Mouse (Mus musculus): ENCODE data around the gene Uimc1. TPM values are rescaled to one million over a fixed set of nuclear protein-coding genes. Genes with fewer than 3 reads are reported as not detected.

Uimc1 gene
- total RNA-seq, 2 experiments from 2014 or later, result 16.7 to 17.0 TPM

DNA sequence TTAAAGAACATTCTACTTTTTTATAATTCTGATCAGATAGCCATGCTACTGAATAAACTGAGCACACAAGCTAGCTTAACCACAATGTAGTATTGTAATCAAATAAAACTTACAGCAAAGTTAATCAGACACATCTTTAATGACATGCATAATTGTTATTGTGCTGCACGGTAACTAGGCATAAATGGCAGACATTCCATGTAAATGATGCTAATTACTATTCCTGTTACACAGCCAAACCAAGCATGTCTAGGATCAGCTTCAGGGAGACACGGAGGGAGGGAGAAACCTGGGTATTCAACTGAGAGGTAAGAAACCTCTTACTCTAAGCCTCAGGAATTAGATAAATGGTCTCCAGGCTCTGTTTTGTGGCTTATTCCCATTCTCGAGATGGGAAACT lies 52.4 kb downstream of the Uimc1 start:
- DNase-seq, result no peak

DNA sequence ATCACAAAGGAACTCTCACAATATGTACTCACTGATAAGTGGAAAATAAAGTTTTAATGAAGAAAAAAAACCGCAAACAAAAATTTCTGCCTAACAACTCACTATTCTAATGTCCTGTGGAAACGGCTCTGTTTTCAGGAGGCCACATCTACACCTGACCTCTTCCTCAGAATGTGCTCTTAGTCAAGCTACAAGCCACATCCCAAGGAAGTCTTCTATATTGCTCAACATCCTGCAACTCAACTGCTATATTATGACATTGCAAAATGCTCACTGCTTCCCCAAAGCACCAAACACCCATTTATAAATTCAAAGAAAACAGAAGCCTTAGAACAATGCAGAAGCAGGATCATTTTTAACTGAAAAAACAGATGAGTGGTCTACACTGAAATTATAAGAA lies 60.1 kb downstream of the Uimc1 start:
- no peak for DNase-seq

DNA sequence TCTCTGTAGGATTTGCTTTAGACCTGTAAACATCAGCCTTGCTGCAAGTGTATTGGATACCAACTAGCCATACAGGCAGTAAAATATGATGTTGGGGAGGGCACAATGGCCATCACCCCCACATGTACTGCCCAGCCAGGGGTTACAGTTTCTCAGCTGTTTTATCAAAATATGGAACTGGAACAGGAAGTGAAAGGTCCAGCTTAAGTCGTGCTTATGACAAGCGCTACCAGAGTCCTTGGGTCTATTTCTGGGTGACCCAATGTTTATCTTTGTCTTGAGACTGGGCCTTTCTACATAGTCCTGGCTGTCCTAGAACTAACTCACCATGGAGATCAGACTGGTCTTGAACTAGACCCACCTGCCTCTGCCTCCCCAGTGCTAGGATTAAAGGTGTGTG lies 75.9 kb downstream of the Uimc1 start:
- no peak for DNase-seq

DNA sequence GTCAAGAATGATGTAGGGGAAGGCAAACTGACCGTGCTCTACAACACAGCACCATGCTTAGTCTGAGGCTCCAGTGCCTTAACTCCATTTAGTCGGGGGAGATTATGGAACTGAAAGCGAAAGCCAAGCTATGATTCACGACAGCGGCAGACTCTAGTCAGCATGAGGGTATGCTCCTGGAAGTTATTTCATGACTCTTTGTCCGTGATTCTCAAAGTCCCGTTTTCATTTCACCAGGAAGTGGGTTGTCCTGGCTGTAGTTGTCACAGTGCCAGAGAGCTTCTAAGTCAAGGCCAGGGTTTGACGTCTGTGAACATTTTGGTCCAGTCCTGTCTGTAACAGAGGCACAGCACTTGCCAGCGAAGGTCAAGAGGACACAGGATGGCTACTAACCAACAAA lies 77.4 kb downstream of the Uimc1 start:
- DNase-seq, result peak; percentile 35 to 55

DNA sequence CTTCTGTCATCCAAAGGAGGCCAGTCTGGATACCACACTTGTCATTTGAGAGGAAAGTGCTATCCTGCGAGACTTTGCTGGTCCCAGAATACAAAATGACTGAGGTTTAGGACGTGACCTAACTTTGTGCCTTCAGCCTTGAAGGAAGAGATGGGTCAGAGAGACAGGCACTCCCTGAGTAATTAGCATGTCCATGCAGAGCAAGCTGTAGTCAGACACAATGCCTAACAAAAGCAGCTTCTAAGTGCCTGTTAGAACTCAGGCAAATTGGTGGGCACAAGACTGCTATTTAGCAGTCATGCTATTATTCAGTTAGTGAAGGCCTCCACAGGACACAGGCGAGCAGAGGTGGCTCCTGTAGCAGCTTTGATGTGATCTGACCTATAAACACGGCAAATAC lies 77.8 kb downstream of the Uimc1 start:
- DNase-seq, result no peak

DNA sequence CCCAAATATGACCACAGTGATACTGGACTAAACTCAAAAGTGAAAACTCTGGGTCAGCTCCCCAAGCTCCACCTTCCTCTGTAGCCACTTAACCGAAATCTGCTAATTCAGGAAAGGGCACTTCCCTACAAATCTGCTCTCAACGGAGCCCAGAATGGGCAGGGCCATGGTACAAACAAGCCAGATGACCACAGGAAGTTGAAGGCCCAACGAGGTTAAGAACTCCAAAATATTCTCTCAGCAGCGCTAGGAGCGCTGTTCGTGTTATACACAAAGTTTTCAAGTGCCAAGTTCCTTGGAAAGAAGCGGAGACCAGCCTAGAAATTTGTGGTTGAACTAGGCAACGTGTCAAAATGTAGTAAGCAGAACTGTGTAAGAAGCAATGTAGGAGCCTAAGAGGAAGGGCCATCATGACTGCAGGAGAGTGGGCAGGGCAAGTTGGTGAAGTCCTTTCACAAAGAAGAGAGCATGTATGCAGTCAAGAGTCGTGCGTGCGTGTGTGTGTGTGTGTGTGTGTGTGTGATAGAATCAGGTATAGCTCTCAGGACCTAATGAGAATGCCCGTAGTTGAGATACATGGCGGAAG lies 78.8 kb downstream of the Uimc1 start, which contains the start of gene Hk3:
Hk3 (minus strand) TSS at position 192 of the 586 bp plus-strand sequence.
- DNase-seq, result peak; percentile 18 to 64

GRCm38 (mm10) chr13:55020051-55020450 lies 80.0 kb downstream of the Uimc1 start:
- peak in 1 of 2 experiments; percentile 13 for DNase-seq

DNA sequence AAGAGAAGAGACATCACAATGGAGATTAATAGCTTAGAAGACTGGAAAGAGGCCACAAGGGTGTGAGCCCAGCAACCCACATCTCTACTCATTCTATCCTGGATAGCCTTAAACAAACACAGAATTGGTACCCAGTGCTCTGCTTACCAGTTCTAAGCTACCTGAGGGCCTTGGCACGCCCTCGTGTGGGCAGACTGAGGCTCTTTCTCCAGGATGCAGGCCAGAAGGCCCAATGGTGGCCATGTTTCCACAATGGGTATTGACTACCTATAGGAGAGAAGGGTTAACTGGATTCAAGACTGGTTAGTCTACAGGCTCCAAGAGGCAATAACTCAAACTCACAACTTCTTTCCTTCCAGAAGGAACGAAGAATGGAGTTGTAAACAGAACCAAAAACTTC lies 80.9 kb downstream of the Uimc1 start:
- no peak for DNase-seq

GRCm38 (mm10) chr13:55018700-55019099 lies 81.4 kb downstream of the Uimc1 start:
- DNase-seq, result no peak

DNA sequence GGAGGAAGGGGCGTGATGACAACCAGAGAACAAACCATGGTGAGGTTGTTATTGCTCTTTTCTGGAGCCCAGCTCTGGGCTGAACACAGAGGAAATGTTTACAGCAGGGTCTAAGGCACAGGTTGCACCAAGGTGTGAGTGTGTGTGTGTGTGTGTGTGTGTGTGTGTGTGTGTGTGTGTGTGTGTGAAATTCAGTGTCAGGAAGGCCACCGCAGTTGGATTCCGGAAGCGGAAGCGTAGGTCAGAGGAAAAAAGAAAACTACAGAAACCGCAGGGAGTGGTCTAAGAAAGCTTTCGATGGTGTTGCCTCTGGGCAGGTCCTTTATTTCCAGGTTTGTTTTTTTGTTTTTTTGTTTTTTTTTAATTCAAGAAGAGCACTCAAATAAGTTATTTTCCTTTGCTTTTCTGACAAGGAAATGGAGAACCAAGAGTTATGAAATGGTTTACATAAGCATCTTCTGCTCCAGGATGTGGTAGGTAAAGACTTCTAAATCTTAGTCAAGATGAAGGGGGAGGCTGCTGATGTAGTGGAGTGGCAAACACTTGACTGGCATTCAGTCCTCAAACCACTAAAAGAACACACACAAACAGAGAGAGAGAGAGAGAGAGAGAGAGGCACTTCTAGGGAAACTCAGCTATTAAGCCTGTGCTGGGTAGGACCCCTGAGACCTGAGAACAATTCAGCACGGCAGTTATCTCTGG lies 82.1 kb downstream of the Uimc1 start:
- DNase-seq, result no peak

DNA sequence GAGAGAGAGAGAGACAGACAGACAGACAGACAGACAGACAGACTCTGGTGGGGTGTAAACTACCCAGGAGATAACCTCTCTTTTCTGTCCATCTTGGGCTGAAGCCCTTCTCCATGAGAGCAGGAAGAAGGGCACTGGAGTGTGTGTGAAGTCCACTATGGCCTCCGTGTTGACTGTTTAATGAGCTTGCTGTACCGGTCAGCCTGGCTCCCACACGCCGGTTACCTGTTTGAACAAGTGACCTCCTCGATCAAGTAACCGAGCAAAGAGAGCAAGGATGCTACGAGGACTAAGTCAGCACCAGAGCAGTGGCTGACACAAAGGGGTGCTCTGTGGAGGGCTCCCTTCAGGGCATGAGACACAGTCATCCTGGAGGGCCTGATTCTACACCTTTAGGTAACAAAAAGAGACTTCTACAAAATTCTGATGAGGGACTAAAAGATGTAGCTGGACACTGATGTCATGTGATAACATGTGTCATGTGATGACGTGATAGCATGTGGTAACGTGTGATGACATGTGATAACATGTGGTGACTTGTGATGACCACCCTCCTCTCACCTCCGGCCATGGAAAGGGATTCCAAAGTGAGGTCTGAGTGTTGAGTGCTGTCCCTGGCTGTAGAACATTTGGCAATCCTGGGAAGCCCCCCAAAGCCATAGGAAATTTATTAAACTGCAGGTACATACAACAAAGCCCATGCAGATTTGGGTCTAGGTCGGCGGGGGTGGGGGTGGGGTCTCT lies 82.8 kb downstream of the Uimc1 start:
- no peak for DNase-seq

DNA sequence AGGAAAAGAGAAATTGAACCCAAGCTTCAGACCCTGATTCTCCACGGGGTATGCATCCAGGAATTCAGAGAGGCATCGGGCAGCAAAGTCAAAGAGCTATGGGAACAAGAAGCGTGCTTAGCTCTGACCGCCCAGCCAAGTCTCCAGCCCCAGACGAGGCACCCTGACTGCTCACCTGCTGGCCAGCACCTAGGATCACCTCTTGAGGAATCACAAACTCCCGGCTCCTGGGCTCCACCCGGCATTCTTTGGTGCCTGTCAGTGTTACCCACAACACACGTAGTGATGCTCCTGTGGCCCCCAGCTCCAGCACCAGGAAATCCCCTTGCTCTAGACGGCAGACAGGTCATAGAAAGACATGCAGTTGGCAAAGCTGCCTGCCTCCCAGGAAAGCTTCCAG lies 85.6 kb downstream of the Uimc1 start:
- DNase-seq, result no peak

GRCm38 (mm10) chr13:55013702-55014344 lies 86.3 kb downstream of the Uimc1 start:
- no peak for DNase-seq

- no peak for DNase-seq
Measured at GRCm38 (mm10) chr13:55011981-55012478, 88.1 kb downstream of the Uimc1 start.

GRCm38 (mm10) chr13:55011103-55011502 lies 89.0 kb downstream of the Uimc1 start:
- DNase-seq, result no peak

DNA sequence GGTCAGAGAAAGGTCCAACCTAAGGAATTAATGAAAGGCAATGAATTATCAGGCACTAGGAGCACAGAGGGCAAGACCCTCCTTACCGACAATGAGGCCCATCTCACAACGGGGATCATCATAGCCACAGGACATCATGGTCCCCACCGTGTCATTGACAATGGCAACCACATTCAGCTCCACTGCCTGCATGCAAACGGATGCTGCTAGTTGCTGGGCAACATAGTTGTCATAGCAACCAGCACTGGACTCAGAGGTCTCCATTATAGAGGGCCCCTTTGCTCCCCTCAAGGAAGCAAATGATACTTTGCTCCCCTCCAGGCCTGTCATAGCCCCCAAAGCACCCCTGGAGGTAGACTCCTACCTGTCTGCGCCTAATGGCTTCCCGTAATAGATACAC lies 91.5 kb downstream of the Uimc1 start:
- no peak for DNase-seq

- no peak for DNase-seq
Measured at GRCm38 (mm10) chr13:55006415-55006742, 93.7 kb downstream of the Uimc1 start.

GRCm38 (mm10) chr13:55005691-55006414 lies 94.2 kb downstream of the Uimc1 start:
- DNase-seq, result no peak

GRCm38 (mm10) chr13:55004646-55005045 lies 95.5 kb downstream of the Uimc1 start:
- no peak for DNase-seq

DNA sequence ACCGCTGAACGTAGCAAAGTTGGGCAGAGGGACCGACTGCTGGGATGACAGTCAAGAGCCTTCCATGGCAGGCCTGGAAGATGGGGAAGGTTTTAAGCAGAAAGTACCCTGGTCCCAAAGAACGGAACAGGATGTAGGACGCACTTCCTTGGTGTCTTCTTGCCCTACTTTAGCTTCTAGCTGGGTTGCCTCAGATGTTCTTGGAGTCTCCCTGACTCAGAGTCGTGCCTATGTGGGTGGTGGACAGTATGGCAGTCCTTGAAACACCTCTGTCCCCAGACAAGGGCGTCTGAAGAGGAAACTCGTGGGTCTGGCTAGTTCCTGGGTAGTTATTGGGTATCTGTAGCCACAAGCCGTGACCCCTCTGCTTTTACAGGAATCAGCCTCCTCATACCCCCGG lies 98.0 kb downstream of the Uimc1 start:
- no peak for DNase-seq

DNA sequence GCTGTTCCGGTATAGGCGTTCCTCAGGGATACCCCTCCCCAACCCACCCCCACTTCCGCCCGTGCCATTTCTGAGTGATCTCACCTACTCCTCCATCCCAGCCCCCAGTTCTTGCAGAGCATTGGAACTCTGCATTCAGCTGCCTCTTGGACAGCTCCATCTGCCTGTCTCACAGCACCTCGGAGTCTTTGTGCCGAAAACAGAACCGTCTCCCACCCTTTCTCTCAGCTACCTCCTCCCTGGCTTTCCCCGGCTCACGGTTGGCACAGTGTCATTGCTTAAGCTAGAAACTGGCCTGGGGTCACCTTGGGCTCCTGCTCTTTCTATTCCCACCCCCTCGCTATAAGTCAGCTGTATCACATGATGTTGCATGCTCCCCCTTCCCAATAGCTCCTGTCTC lies 99.7 kb downstream of the Uimc1 start:
- no peak for DNase-seq

- no peak for DNase-seq
Measured at GRCm38 (mm10) chr13:54997568-54997967, 102.5 kb downstream of the Uimc1 start.
